Comparison of ENCODE assay signal across 24 mouse cellular contexts in the genomic region with DNA sequence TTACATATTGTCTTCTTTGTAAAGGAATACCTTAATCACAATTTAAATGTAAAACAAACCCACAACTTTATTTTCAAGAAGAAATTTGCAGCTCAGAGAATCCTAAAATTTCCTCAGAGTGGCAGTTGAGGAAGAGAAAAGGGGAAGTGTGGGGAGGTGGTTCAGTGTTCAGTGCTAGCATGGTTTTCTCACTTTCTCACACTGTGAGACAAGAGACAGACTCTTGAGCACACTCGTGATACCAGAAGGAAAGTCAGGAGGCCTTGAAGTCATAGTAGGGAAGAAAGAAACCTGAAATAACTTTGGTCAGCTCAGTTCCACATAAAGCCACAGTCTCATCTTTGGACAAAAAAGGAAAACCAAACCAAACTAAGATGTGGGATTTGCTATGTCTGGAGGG. TPM values are rescaled to one million over a fixed set of nuclear protein-coding genes. Genes with fewer than 3 reads are reported as not detected.
"Had no signal": no experiment of that assay in that cellular context is flagged by ENCODE, and none has a peak within 500 bp of the region (broad histone marks: within the 10 kb centered on the region; RNA-seq: fewer than 3 reads in every experiment).

No protein-coding gene starts in this region.

RNA-seq across cellular contexts. Expression of gene Olfr111, which starts 17.6 kb away (rescaled TPM):
- total RNA-seq: layer of hippocampus, adult 2 months; layer of hippocampus, postnatal 10 days; layer of hippocampus, postnatal 36 days; left cerebral cortex, adult 2 months; left cerebral cortex, postnatal 14 days; megakaryocyte-erythroid progenitor cell, adult 5-6 weeks; midbrain, postnatal 0 days had no signal
- polyA plus RNA-seq: inflammation-experienced regulatory T-cells, adult 6 months; intestine, embryonic 16.5 days; kidney, embryonic 16.5 days; limb, embryonic 12.5 days; limb, embryonic 15.5 days; liver, embryonic 12.5 days; liver, embryonic 15.5 days; lung, embryonic 16.5 days; midbrain, embryonic 11.5 days; midbrain, embryonic 14.5 days; midbrain, postnatal 0 days; neural tube, embryonic 12.5 days; neural tube, embryonic 15.5 days; stomach, embryonic 14.5 days; stomach, postnatal 0 days had no signal

RNA-seq across cellular contexts. Expression of gene Olfr110, which starts 33.2 kb away (rescaled TPM):
- total RNA-seq: layer of hippocampus, adult 2 months; layer of hippocampus, postnatal 10 days; layer of hippocampus, postnatal 36 days; left cerebral cortex, adult 2 months; left cerebral cortex, postnatal 14 days; left cerebral cortex, postnatal 4 days; megakaryocyte-erythroid progenitor cell, adult 5-6 weeks; midbrain, postnatal 0 days had no signal
- polyA plus RNA-seq: inflammation-experienced regulatory T-cells, adult 6 months; intestine, embryonic 16.5 days; kidney, embryonic 16.5 days; limb, embryonic 12.5 days; limb, embryonic 15.5 days; liver, embryonic 12.5 days; liver, embryonic 15.5 days; lung, embryonic 16.5 days; midbrain, embryonic 11.5 days; midbrain, embryonic 14.5 days; midbrain, postnatal 0 days; neural tube, embryonic 12.5 days; neural tube, embryonic 15.5 days; stomach, embryonic 14.5 days; stomach, postnatal 0 days had no signal

RNA-seq across cellular contexts. Expression of gene H2-M2, which starts 42.1 kb away (rescaled TPM):
- total RNA-seq: layer of hippocampus, adult 2 months; layer of hippocampus, postnatal 10 days; layer of hippocampus, postnatal 36 days; left cerebral cortex, adult 2 months; left cerebral cortex, postnatal 14 days; left cerebral cortex, postnatal 4 days; megakaryocyte-erythroid progenitor cell, adult 5-6 weeks; midbrain, postnatal 0 days had no signal
- polyA plus RNA-seq: intestine, embryonic 16.5 days; kidney, embryonic 16.5 days; limb, embryonic 12.5 days; limb, embryonic 15.5 days; liver, embryonic 12.5 days; liver, embryonic 15.5 days; lung, embryonic 16.5 days; midbrain, embryonic 11.5 days; midbrain, embryonic 14.5 days; midbrain, postnatal 0 days; neural tube, embryonic 12.5 days; neural tube, embryonic 15.5 days; stomach, embryonic 14.5 days; stomach, postnatal 0 days had no signal

RNA-seq across cellular contexts. Expression of gene Olfr112, which starts 43.8 kb away (rescaled TPM):
- total RNA-seq: layer of hippocampus, adult 2 months; layer of hippocampus, postnatal 10 days; layer of hippocampus, postnatal 36 days; left cerebral cortex, adult 2 months; left cerebral cortex, postnatal 14 days; left cerebral cortex, postnatal 4 days; megakaryocyte-erythroid progenitor cell, adult 5-6 weeks; midbrain, postnatal 0 days had no signal
- polyA plus RNA-seq: inflammation-experienced regulatory T-cells, adult 6 months; intestine, embryonic 16.5 days; kidney, embryonic 16.5 days; limb, embryonic 12.5 days; limb, embryonic 15.5 days; liver, embryonic 12.5 days; liver, embryonic 15.5 days; lung, adult 2 months; lung, embryonic 16.5 days; midbrain, embryonic 11.5 days; midbrain, embryonic 14.5 days; midbrain, postnatal 0 days; neural tube, embryonic 12.5 days; neural tube, embryonic 15.5 days; stomach, embryonic 14.5 days; stomach, postnatal 0 days; thymus, postnatal 0 days had no signal

RNA-seq across cellular contexts. Expression of gene Olfr113, which starts 52.0 kb away (rescaled TPM):
- total RNA-seq: layer of hippocampus, adult 2 months; layer of hippocampus, postnatal 10 days; layer of hippocampus, postnatal 36 days; left cerebral cortex, adult 2 months; left cerebral cortex, postnatal 14 days; left cerebral cortex, postnatal 4 days; megakaryocyte-erythroid progenitor cell, adult 5-6 weeks; midbrain, postnatal 0 days had no signal
- polyA plus RNA-seq: inflammation-experienced regulatory T-cells, adult 6 months; intestine, embryonic 16.5 days; kidney, embryonic 16.5 days; limb, embryonic 12.5 days; limb, embryonic 15.5 days; liver, embryonic 12.5 days; liver, embryonic 15.5 days; lung, adult 2 months; lung, embryonic 16.5 days; midbrain, embryonic 11.5 days; midbrain, embryonic 14.5 days; midbrain, postnatal 0 days; neural tube, embryonic 12.5 days; neural tube, embryonic 15.5 days; stomach, embryonic 14.5 days; stomach, postnatal 0 days; thymus, postnatal 0 days had no signal
